ENCODE assay signal across 8 mouse cellular contexts in the genomic region with DNA sequence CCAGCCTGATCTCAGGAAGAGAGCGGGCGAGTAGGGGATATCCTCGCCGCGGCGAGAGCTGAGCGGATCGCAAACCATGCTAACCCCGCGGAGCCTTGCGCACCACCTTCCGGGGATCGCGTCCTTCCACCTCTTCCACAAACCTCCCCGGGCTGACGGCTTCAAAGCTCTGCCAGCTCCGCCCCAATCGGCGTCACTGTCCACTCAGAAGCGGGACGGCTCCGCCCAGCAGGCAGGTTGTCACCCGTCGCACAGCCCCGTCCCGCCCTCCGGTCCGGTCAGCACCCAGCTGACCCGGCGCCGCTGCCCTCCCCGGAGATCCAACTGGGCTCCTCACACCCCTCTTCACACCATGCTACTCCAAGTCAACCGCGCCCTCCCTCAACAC. TPM values are rescaled to one million over a fixed set of nuclear protein-coding genes. Genes with fewer than 3 reads are reported as not detected.
A peak's percentile ranks its signal among the peaks of the same experiment; 100 is the strongest.
DNase-seq lines count a peak whose midpoint lies in the region; ATAC-seq and TF ChIP-seq lines count a peak whose summit lies in the region.

No protein-coding gene starts in this region.

- peak; percentile 97 for DNase-seq in Muller cell, postnatal 12 days (ENCODE audit: inconsistent ontology term)
- DNase-seq in cerebellum, adult 8-10 months, result peak; percentile 92
- peak; percentile 65 for DNase-seq in forebrain, postnatal 0 days
- DNase-seq in heart, postnatal 4 days, result peak; percentile 90
- peak; percentile 61 to 79 for DNase-seq in layer of hippocampus, adult 18-20 months (ENCODE audit: low spot score in 2 of 2)
- peak; percentile 96 for DNase-seq in lung, postnatal 0 days (ENCODE audit: low spot score)
- DNase-seq in ovary, postnatal 14 days (ENCODE audit: low spot score), result peak; percentile 59
- DNase-seq in thymus, postnatal 0 days (ENCODE audit: low spot score), result peak; percentile 82

- H3K9ac ChIP-seq in forebrain, postnatal 0 days, result peak overlapping the region; percentile 76
- H3K9ac ChIP-seq in lung, postnatal 0 days (replicated peaks; ENCODE audit: low read depth), result peak overlapping the region; percentile 46

- WGBS in forebrain, postnatal 0 days, result under 1% methylated on average over 33 of the region's 34 CpGs
- 0% methylated on average over 34 of the region's 34 CpGs for WGBS in lung, postnatal 0 days

- peak overlapping the region; percentile 86 for H3K27ac ChIP-seq in forebrain, postnatal 0 days (ENCODE audit: low read depth, low read length)
- H3K27ac ChIP-seq in lung, postnatal 0 days (ENCODE audit: low read length), result peak overlapping the region; percentile 95

- no peaks in the 10 kb centered on the region for H3K9me3 ChIP-seq in forebrain, postnatal 0 days (ENCODE audit: low read length)
- H3K9me3 ChIP-seq in lung, postnatal 0 days (ENCODE audit: low read length), result no peaks in the 10 kb centered on the region

- TF ChIP-seq EP300 in lung, postnatal 0 days (IDR thresholded peaks at IDR 0.05), result no peak

- H3K4me2 ChIP-seq in forebrain, postnatal 0 days (ENCODE audit: low read depth), result peak overlapping the region; percentile 92
- peak overlapping the region; percentile 90 for H3K4me2 ChIP-seq in lung, postnatal 0 days (replicated peaks; ENCODE audit: low read depth, low read length)

- no peaks in the 10 kb centered on the region for H3K27me3 ChIP-seq in forebrain, postnatal 0 days (ENCODE audit: insufficient read depth, low read length)
- no peaks in the 10 kb centered on the region for H3K27me3 ChIP-seq in lung, postnatal 0 days (replicated peaks; ENCODE audit: insufficient read depth, low read length)

- peaks cover 14% of the 10 kb centered on the region for H3K4me1 ChIP-seq in forebrain, postnatal 0 days (ENCODE audit: insufficient read depth)
- peaks cover 5% of the 10 kb centered on the region; the same call in 1 of the 2 replicates for H3K4me1 ChIP-seq in lung, postnatal 0 days (ENCODE audit: insufficient read depth, low read depth, low read length)

- peak overlapping the region; percentile 84 for H3K4me3 ChIP-seq in forebrain, postnatal 0 days (ENCODE audit: low read depth, low read length)
- peak overlapping the region; percentile 62 for H3K4me3 ChIP-seq in lung, postnatal 0 days (ENCODE audit: low read depth, low read length)

- H3K36me3 ChIP-seq in forebrain, postnatal 0 days (ENCODE audit: insufficient read depth), result no peaks in the 10 kb centered on the region
- H3K36me3 ChIP-seq in lung, postnatal 0 days (ENCODE audit: insufficient read depth, low read length), result no peaks in the 10 kb centered on the region

- no peak for TF ChIP-seq CTCF in forebrain, postnatal 0 days (IDR thresholded peaks at IDR 0.05; ENCODE audit: low read depth)
- peak; percentile 31 for TF ChIP-seq CTCF in lung, postnatal 0 days (IDR thresholded peaks at IDR 0.05)

- peak; percentile 62 for ATAC-seq in forebrain, postnatal 0 days
- peak; percentile 91 for ATAC-seq in lung, postnatal 0 days

RNA-seq across cellular contexts. Expression of a gene that starts 0.6 kb away (rescaled TPM):
- 33.7 and 34.3 TPM in 2 replicates for total RNA-seq in forebrain, postnatal 0 days (2014; rRNA removed)
- 24.2 and 27.2 TPM in 2 replicates for polyA plus RNA-seq in forebrain, postnatal 0 days (2015; fragmentation: Nextera tagmentation; extraction: Ambion mirVana)
- 10 to 100 TPM; 27.8 to 29.5 TPM for total RNA-seq in heart, postnatal 4 days (2021)
- 10 to 100 TPM; 39.4 to 39.9 TPM for total RNA-seq in layer of hippocampus, adult 18-20 months (2021)
- 14.5 TPM in 2 replicates for polyA plus RNA-seq in lung, postnatal 0 days (2015; fragmentation: Nextera tagmentation; extraction: Ambion mirVana)
- polyA plus RNA-seq in thymus, postnatal 0 days (2015; fragmentation: Nextera tagmentation; extraction: Ambion mirVana), result 21.9 and 24.2 TPM in 2 replicates

RNA-seq across cellular contexts. Expression of a gene that starts 0.7 kb away (rescaled TPM):
- 21.1 and 24.9 TPM in 2 replicates for total RNA-seq in forebrain, postnatal 0 days (2014; rRNA removed)
- 13.9 and 25.9 TPM in 2 replicates for polyA plus RNA-seq in forebrain, postnatal 0 days (2015; fragmentation: Nextera tagmentation; extraction: Ambion mirVana)
- total RNA-seq in heart, postnatal 4 days (2021), result 10 to 100 TPM; 21.7 to 21.9 TPM
- 10 to 100 TPM; 44.3 to 47.1 TPM for total RNA-seq in layer of hippocampus, adult 18-20 months (2021)
- 26.1 and 30.3 TPM in 2 replicates for polyA plus RNA-seq in lung, postnatal 0 days (2015; fragmentation: Nextera tagmentation; extraction: Ambion mirVana)
- 14.0 and 19.1 TPM in 2 replicates for polyA plus RNA-seq in thymus, postnatal 0 days (2015; fragmentation: Nextera tagmentation; extraction: Ambion mirVana)

RNA-seq across cellular contexts. Expression of a gene that starts 33.3 kb away (rescaled TPM):
- 0.67 and 1.2 TPM in 2 replicates for total RNA-seq in forebrain, postnatal 0 days (2014; rRNA removed)
- polyA plus RNA-seq in forebrain, postnatal 0 days (2015; fragmentation: Nextera tagmentation; extraction: Ambion mirVana), result not detected in 2 replicates
- total RNA-seq in heart, postnatal 4 days (2021), result 100 to 1,000 TPM; 376 to 389 TPM
- 1 to 10 TPM in 1 of 2 experiments, under 1 TPM in 1; 0.74 to 1.8 TPM for total RNA-seq in layer of hippocampus, adult 18-20 months (2021)
- 0.93 and 1.0 TPM in 2 replicates for polyA plus RNA-seq in lung, postnatal 0 days (2015; fragmentation: Nextera tagmentation; extraction: Ambion mirVana)
- 0.31 TPM in 1 of 2 replicates, not detected in the other for polyA plus RNA-seq in thymus, postnatal 0 days (2015; fragmentation: Nextera tagmentation; extraction: Ambion mirVana)

RNA-seq across cellular contexts. Expression of a gene that starts 51.3 kb away (rescaled TPM):
- 80.4 and 81.5 TPM in 2 replicates for total RNA-seq in forebrain, postnatal 0 days (2014; rRNA removed)
- polyA plus RNA-seq in forebrain, postnatal 0 days (2015; fragmentation: Nextera tagmentation; extraction: Ambion mirVana), result 80.8 and 96.8 TPM in 2 replicates
- total RNA-seq in heart, postnatal 4 days (2021), result 10 to 100 TPM; 74.4 to 82.5 TPM
- 10 to 100 TPM; 57.6 to 58.0 TPM for total RNA-seq in layer of hippocampus, adult 18-20 months (2021)
- polyA plus RNA-seq in lung, postnatal 0 days (2015; fragmentation: Nextera tagmentation; extraction: Ambion mirVana), result 45.4 and 50.2 TPM in 2 replicates
- 222 and 235 TPM in 2 replicates for polyA plus RNA-seq in thymus, postnatal 0 days (2015; fragmentation: Nextera tagmentation; extraction: Ambion mirVana)

Comparison
In these comparisons a context has a peak if more than half of its experiments do, and no peak if none do; other contexts are left out.
1. Peak in every context shown above with its lines: DNase-seq, ATAC-seq, H3K4me3 ChIP-seq and H3K27ac ChIP-seq.
2. RNA of a gene that starts 33.3 kb away (total RNA-seq): 376 to 389 TPM in heart, postnatal 4 days; 0.74 to 1.8 TPM in layer of hippocampus, adult 18-20 months and 0.67 to 1.2 TPM in forebrain, postnatal 0 days; every median in the first group is over 100 times any median in the second.